Mouse (Mus musculus) layer of hippocampus, adult 9-10 months (tissue): ENCODE results near the gene Ffar1.

Experiments used
- DNase-seq: peaks from one replicate; pipeline ENCODE4 v3.0.0; 2022; ENCODE audit warnings: low spot score

The Ffar1 gene

DNA sequence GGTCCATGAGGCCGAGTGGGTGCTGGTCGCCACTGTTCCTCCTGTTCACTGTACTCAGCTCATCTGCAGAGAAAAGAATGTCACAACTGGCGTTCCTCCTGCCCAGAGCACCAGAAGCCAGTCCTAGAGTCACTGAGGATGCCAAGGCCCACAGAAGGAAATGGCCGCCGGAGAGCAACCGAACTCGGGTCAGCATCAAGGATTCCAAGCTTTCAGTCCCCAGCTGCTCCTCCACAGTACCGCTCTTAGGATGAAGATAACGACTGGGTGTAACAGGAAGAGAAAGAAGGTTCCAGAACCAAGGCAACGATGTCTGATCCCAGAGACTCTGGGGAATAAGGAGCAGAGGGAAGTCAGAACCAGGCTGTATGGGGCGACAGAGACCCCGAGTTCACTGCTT is at the start of gene Ffar1:
TSS of gene Ffar1 (minus strand) at position 101 of the 400 bp plus-strand sequence.
- DNase-seq: no peak

DNA sequence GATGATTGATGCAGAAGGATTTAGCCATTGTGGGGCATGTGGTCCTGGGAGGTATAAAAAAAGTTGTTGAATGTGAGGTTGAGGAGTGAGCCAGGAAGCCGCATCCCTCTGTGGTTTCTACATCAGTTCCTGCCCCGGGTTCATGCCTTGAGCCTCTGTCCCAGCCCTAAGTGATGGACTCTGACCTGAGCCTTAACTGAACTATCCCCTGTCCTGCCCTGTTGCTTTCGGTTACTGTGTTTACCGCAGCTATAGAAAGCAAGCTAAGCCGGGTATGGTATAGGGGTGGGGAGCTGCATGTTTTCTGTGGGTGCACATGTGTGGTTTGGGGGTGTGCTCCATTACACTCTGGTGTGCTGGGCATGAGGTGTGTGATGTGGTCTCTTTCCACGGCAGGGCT is 48.4 kb upstream of the Ffar1 start:
- no peak for DNase-seq

GRCm38 (mm10) chr7:30908992-30909431 is 47.6 kb upstream of the Ffar1 start:
- no peak for DNase-seq

GRCm38 (mm10) chr7:30908277-30908991 is 47.1 kb upstream of the Ffar1 start:
- no peak for DNase-seq

DNA sequence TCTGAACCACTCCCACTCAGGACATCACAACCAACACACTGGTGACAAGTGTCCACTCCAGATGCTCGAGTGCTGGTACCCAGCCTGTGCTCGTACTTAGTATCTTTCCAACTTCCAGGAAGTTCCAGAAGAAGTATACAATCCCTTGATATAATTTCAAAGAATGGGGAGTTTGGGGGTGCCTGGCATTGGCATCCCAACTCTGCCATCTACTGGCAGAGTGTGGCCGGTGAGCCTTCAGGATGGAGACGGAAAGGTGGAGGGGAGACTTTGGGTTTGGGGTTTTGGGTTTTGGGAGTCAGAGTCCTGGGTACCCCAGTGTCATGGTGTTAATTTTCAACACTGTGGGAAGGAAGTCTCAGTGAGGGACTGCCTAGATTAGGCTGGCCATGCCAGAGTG is 42.7 kb upstream of the Ffar1 start:
- no peak for DNase-seq

DNA sequence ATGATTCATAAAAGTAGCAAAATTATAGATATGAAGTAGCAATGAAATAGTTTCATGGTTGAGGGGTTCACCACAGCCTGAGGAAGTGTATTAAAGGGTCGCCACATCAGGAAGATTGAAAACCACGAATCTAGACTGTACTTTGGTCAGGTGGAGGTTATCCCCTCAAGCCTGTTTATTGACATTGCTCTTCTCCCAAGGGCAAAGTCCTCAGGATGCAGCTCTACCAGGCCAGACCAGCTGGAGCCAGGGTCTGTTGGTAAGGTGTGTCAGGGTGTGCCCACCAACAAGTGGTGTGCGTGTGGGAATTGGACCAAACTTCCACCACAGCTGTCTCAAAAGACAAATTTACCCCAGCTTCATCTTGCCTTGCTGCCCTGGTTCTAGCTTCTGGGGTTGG is 33.9 kb upstream of the Ffar1 start:
- no peak for DNase-seq

GRCm38 (mm10) chr7:30892515-30892914 is 31.2 kb upstream of the Ffar1 start:
- DNase-seq: no peak

DNA sequence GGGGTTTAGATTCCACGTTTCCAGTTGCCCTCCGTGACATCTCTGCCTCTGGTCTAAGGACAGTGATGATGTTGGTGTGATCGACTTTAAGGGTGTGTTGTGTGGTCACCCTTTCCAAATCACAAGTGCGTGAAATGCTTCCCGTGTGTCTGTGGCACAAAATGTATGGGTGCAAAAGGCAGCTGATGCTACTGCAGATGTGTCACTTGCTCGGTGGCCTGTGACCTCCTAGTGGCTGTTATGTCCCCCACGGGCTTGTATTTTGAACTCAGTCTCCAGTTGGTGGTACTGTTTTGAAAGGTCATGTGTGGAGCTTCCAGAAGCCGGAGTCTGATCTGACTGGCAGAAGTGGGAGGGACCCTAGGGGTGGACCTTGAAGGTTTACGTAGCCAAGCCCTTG is 30.4 kb upstream of the Ffar1 start:
- no peak for DNase-seq

DNA sequence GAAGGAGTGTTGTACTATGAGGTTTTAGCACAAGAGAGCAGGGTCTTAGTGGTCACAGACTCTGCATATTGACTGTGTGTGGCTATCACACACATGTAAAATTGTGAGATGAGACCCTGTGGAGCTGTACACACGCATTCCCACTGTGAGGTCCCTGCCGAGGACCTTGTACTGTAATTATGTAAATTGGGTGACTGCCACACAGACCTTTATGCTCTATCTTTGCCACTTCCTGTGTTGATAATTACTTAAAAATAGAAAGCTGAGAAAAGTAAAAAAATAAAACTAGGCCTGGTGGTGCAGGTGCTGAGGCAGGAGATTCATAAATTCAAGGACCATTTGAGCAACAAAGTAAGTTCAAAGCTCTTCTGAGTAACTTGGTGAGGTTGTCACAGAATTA is 29.3 kb upstream of the Ffar1 start:
- DNase-seq: no peak

- DNase-seq: no peak
Measured at GRCm38 (mm10) chr7:30888786-30889185, 27.4 kb upstream of the Ffar1 start.

GRCm38 (mm10) chr7:30887568-30888188 is 26.3 kb upstream of the Ffar1 start:
- no peak for DNase-seq

DNA sequence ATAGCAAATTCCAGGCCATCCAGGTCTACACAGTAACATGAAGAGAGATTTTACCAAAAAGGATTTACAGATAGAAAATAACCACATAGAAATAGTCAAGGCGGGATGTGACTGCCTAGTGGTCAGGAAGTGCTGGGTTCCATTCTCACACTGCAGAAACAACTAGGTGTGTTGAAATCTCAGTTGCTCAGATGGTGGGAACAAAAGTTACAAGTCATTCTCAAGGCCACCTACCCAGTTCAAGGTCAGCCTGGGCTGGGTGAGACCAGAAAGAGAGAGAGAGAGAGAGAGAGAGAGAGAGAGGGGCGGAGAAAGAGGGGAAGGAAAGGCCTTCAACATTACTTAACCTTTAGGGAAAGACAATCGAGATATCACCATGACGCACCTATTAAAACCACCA is 25.5 kb upstream of the Ffar1 start:
- no peak for DNase-seq

DNA sequence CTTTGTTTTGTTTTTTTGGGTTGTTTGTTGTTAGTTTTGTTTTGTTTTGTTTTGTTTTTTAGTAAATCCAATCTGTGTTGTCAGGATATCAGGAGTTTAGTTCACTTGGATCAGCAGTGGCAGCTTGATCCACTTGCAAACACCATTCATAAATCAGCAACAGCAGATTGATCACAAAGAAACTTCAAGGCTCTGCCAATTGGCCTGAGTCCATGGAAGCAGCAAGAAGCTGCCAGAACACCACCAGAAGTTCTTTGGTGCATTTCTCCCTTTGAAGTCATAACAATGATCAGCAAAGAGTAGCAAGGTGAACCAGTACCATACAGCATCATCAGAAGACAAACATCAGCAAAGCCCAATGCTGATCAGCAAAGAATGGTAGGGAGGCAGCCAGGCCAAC is 22.7 kb upstream of the Ffar1 start:
- no peak for DNase-seq

DNA sequence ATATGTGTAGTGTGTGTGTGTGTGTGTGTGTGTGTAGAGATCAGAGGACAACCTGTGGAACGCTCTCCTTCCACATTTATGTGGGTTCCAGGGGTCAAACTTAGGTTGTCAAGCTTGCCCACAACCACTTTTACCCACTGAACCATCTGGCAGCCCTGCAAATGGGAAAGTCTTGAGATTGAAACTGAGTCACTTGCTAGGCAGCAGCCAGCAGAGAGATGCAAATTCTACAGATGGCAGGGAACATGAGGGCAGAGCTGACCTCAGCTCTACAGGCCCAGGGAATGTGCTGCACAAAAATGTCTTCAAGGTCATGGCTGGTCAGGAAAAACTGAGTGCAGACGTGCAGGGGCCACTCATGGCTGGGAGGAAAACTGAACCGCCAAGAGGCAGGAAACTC is 20.0 kb upstream of the Ffar1 start:
- DNase-seq: no peak

- DNase-seq: no peak
Measured at GRCm38 (mm10) chr7:30880176-30880575, 18.8 kb upstream of the Ffar1 start, which contains the start of gene Cd22. Gene Cd22, minus strand, starts transcription at chr7:30880342.

GRCm38 (mm10) chr7:30878950-30879349 is 17.6 kb upstream of the Ffar1 start:
- no peak for DNase-seq

DNA sequence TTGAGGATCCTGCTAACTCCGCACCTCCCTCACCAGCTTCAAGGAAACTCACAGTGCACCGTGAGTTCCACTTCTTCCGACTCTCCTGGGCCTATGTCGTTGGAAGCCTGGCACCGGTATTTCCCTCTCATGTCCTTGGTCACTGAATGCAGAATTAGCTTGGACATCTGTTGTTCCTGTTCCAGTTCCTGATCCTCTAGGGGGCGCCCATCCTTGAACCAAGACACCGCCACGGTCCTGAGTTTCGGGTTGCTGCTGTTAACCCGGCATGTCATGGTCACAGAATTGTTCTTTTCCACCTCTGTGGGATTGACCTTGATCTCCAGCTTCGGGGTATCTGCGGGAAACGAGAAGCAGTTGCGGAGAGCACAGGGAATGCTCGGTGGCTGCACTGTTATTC is 11.7 kb upstream of the Ffar1 start:
- peak; percentile 55 for DNase-seq

- DNase-seq: no peak
Measured at GRCm38 (mm10) chr7:30863386-30863785, 2.0 kb upstream of the Ffar1 start.

- peak; percentile 24 for DNase-seq
Measured at GRCm38 (mm10) chr7:30859635-30860402, 1.5 kb downstream of the Ffar1 start.

GRCm38 (mm10) chr7:30859290-30859634 is 2.1 kb downstream of the Ffar1 start:
- peak; percentile 38 for DNase-seq

GRCm38 (mm10) chr7:30857746-30858145 is 3.6 kb downstream of the Ffar1 start:
- DNase-seq: no peak

GRCm38 (mm10) chr7:30856078-30856477 is 5.3 kb downstream of the Ffar1 start, which contains the start of gene Ffar3:
Gene Ffar3, minus strand, starts transcription at chr7:30856178.
- DNase-seq: no peak

GRCm38 (mm10) chr7:30851421-30851820 is 9.9 kb downstream of the Ffar1 start:
- no peak for DNase-seq
